Mouse (Mus musculus) macrophage (primary cell): ENCODE results near the gene Srsf3. TPM values are rescaled to one million over a fixed set of nuclear protein-coding genes. Genes with fewer than 3 reads are reported as not detected.
A peak's percentile ranks its signal among the peaks of the same experiment; 100 is the strongest.
"Not testable (repeated sequence)": the region's sequence is repeated elsewhere in the genome, so short reads cannot be mapped to it uniquely, and the experiment has no call there.

Source experiments
- H3K27ac ChIP-seq: fragments of 350-480 bp; formaldehyde crosslinking; 2 replicates; pipeline ENCODE4 v1.9.0; 2021
- H3K36me3 ChIP-seq: fragments of 350-480 bp; formaldehyde crosslinking; 2 replicates; pipeline ENCODE4 v1.9.0; 2021; ENCODE audit errors: inconsistent target
- H3K4me3 ChIP-seq: fragments of 350-480 bp; formaldehyde crosslinking; 2 replicates; pipeline ENCODE4 v1.9.0; 2021; ENCODE audit errors: inconsistent target
- H3K79me2 ChIP-seq: fragments of 350-480 bp; formaldehyde crosslinking; 2 replicates; pipeline ENCODE4 v1.9.0; 2021; ENCODE audit errors: inconsistent target
- WGBS: methylation state at CpG from one replicate; pipeline ENCODE4 v1.1.7; 2026; ENCODE audit warnings: inconsistent platforms; ENCODE audit not compliant: missing documents; 5-methylcytosine and 5-hydroxymethylcytosine counted together
- polyA plus RNA-seq: library from polyadenylated mRNA; stranded (reverse); fragments of 250-400 nt; gene quantifications from 3 replicates; pipeline ENCODE4 v1.2.4, GENCODE M21; 2018; ENCODE audit warnings: inconsistent platforms
- total RNA-seq, 78 experiments: library from RNA; depleted of rRNA; stranded (reverse); fragments of 250-400 nt; gene quantifications; 1 replicate in 9 of 78; 2 replicates in 24 of 78; 3 replicates in 43 of 78; 4 replicates in 2 of 78; pipeline ENCODE4 v1.2.4; 2018; ENCODE audit warnings: inconsistent platforms in 56 of 78

Gene Srsf3
- total RNA-seq (2018; cell fraction: chromatin; rRNA removed) = 100 to 1,000 TPM; 298 to 475 (median 399) TPM
- total RNA-seq (2018; cell fraction: cytosol; rRNA removed) = 10 to 100 TPM; 63.8 to 95.5 (median 73.3) TPM
- 100 to 1,000 TPM; 193 to 423 (median 284) TPM for total RNA-seq (2018; cell fraction: nucleus; rRNA removed)
- polyA plus RNA-seq = 60.3 to 155 TPM (median 85.0 TPM) in 3 replicates

DNA sequence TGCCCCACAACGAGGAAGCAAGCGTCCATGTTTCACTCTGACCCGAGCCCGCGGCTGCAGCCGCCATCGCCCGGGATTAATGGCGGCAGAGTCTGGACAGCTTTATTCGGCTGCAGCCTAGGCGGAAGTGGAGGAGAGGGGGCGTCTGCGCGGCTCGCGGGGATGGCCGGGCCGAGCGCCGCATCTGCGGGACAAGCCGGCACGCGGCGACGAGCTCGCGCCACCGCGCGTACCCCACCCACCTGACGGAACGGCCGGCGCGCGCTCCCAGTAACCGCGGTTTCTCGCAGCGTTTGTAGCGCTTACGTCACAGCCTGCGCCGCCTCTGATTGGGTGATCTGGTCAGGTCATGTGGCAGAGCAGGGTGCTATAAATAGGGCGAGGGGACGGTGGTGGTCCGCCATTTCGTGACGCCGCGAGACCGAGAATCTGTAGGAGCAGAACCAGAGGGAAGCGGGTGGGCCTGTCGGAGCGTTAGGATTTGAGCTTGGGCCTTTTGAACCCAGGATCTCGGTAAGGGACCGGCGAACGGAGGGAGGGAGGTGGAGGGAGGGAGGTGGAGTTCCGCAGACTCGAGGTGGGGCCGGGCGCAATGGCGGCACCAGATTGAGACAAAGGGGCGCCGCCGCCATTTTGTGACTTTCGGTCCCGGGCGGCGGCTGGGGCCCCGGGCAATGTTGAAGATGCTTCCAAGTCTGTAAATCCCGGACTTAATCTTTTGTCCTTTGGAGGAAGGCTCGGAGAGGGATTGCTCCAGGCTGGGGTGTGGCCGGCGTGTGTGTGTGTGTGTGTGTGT lies at the start of gene Srsf3:
Srsf3 (plus strand) TSS at position 355 of the 796 bp plus-strand sequence.
- WGBS = 2% methylated on average over 50 of the region's 77 CpGs
- peak within 1 kb of the TSS; percentile 93 for H3K27ac ChIP-seq
- peaks cover 50% of the 10 kb centered on the region for H3K79me2 ChIP-seq
- peak within 1 kb of the TSS; percentile 87 for H3K4me3 ChIP-seq
- H3K36me3 ChIP-seq = peaks cover 14% of the 10 kb centered on the region

DNA sequence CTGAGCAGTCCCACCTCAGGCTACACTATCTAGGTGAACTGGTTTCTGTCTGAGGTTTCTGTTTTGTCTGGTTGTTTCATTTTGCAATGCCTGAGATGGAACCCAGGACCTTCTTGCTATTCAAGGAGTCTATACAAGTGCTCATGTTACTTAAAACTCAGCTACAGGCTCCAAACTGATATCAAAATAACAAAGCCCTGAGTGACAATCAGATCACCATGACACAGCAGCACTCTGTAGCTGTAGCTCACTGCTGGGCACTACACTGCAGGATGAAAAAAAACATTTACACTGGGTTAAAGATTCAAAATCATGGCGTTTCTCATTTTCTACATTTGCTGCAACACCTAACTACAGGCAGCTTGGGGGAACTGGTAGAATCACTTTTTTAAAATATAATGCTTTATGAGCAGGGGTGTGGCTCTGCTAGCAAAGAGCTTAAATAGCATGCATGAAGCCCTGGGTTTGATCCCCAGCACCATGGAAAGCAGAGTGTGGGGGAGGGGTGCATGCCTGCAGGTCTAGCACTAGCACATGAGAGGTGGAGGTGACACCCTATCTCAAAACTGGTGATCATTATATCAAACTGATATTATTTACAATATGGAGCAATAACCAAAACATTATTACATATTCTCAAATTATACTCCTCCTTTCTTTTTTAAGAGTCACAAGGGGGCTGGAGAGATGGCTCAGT lies 47.6 kb upstream of the Srsf3 start:
- Histone ChIP-seq H3K79me2 (no peaks in the 10 kb centered on the region), H3K27ac (no peak overlapping the region), H3K4me3 (no peak overlapping the region), H3K36me3 (peaks cover 85% of the 10 kb centered on the region)
- 100% methylated on average over 1 of the region's 1 CpGs for WGBS

GRCm38 (mm10) chr17:28986833-28987232 lies 45.6 kb upstream of the Srsf3 start:
- no peak overlapping the region for H3K4me3 ChIP-seq
- no peaks in the 10 kb centered on the region for H3K79me2 ChIP-seq
- H3K36me3 ChIP-seq = peaks cover 92% of the 10 kb centered on the region
- H3K27ac ChIP-seq = no peak overlapping the region

DNA sequence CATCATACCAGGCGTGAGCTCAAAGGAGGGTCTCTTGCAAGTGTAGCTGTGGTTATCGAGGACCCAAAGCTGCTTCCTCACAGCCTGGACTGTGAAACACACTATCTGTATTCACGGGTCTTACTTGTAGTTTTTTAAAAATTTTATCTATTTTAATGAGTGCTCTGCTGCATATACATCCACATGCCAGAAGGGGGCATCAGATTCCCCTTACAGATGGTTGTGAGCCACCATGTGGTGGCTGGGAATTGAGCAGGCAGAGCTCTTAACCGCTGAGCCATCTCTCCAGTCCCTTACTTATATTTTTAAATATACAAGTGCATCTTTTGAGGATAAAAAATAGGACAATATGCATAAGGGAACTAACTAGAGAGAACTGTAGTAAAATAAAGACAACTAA lies 44.7 kb upstream of the Srsf3 start:
- Histone ChIP-seq H3K27ac (no peak overlapping the region), H3K4me3 (no peak overlapping the region), H3K36me3 (peaks cover 88% of the 10 kb centered on the region), H3K79me2 (no peaks in the 10 kb centered on the region; the same call in 1 of the 2 replicates)
- WGBS = 64% methylated on average over 4 of the region's 4 CpGs

GRCm38 (mm10) chr17:28988291-28988690 lies 44.1 kb upstream of the Srsf3 start:
- Histone ChIP-seq H3K79me2 (peaks cover 6% of the 10 kb centered on the region; the same call in 1 of the 2 replicates), H3K36me3 (peaks cover 83% of the 10 kb centered on the region), H3K27ac (no peak overlapping the region), H3K4me3 (no peak overlapping the region)
- 94% methylated on average over 4 of the region's 4 CpGs for WGBS

DNA sequence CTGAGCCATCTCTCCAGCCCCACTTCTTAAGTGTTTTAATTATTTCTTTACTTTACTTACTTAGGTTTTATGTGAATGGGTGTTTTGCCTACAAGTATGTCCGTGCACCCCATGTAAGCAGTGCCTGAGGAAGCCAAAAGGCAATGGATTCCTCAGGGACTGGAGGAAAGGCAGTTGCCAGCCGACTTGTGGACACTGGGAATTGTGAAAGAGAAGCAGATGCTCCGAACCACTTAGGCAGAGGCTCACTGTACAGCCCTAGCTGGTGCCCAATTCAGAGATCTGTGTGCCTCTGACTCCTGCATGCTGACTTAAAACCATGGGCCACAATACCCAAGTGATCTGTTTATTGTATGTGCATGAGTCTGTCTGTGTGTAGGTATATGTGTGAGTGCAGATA lies 43.4 kb upstream of the Srsf3 start:
- Histone ChIP-seq H3K27ac (no peak overlapping the region), H3K36me3 (peaks cover 76% of the 10 kb centered on the region), H3K4me3 (no peak overlapping the region), H3K79me2 (peaks cover 13% of the 10 kb centered on the region)
- 100% methylated on average over 3 of the region's 3 CpGs for WGBS

DNA sequence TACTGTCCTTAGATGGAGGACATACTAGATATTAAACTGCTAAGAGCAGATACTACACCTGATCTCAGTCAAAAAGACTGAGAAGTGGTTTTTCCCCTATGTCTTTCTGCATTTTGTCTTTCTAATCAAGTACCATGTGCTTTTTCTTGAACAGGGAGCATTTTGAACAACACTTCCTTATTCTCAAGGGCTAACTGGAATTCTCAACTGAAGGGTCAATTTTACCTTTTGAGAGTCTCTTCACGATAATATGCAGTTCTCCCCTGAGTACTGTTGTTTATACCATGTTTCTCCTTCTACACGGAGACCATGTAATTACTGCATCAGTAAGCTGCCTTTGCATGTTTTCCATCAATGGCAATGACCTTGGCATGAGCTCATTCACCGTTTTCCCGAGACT lies 42.4 kb upstream of the Srsf3 start:
- peaks cover 23% of the 10 kb centered on the region for H3K79me2 ChIP-seq
- no peak overlapping the region for H3K27ac ChIP-seq
- 94% methylated on average over 4 of the region's 4 CpGs for WGBS
- H3K36me3 ChIP-seq = peaks cover 71% of the 10 kb centered on the region
- H3K4me3 ChIP-seq = no peak overlapping the region

GRCm38 (mm10) chr17:28991286-28991685 lies 41.1 kb upstream of the Srsf3 start:
- 89% methylated on average over 9 of the region's 9 CpGs for WGBS

GRCm38 (mm10) chr17:28992105-28992504 lies 40.3 kb upstream of the Srsf3 start:
- no peak overlapping the region for H3K27ac ChIP-seq
- H3K4me3 ChIP-seq = no peak overlapping the region
- peaks cover 72% of the 10 kb centered on the region for H3K36me3 ChIP-seq
- 94% methylated on average over 6 of the region's 7 CpGs for WGBS
- H3K79me2 ChIP-seq = peaks cover 44% of the 10 kb centered on the region

More at GRCm38 (mm10) chr17:28991286-28991685, 41.1 kb upstream of the Srsf3 start:
- no peak overlapping the region for H3K4me3 ChIP-seq
- H3K79me2 ChIP-seq = peaks cover 36% of the 10 kb centered on the region
- H3K27ac ChIP-seq = no peak overlapping the region
- H3K36me3 ChIP-seq = peaks cover 73% of the 10 kb centered on the region

DNA sequence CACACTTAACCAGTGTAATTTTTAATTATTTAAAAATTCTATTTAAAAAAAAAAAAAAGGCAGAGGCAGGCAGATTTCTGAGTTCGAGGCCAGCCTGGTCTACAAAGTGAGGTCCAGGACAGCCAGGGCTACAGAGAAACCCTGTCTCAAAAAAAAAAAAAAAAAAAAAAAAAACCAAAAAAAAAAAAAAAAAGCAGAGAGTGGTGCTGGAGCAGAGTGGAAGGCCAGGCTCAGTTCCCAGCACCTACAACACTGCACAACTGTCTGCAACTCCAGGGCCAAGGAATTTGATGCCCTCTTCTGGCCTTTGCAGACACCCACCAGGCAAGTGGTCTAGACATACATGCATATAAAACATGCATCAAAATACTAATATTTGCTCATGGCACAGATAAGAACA lies 39.4 kb upstream of the Srsf3 start:
- Histone ChIP-seq H3K36me3 (peaks cover 72% of the 10 kb centered on the region), H3K79me2 (peaks cover 53% of the 10 kb centered on the region)
- not testable (repeated sequence) for H3K4me3 ChIP-seq, H3K27ac ChIP-seq
- no CpG with 5 or more reads among the region's 1 CpGs for WGBS

GRCm38 (mm10) chr17:28994615-28995014 lies 37.8 kb upstream of the Srsf3 start:
- no peak overlapping the region for H3K4me3 ChIP-seq
- H3K27ac ChIP-seq = no peak overlapping the region
- peaks cover 69% of the 10 kb centered on the region for H3K79me2 ChIP-seq
- 99% methylated on average over 4 of the region's 4 CpGs for WGBS
- peaks cover 72% of the 10 kb centered on the region for H3K36me3 ChIP-seq

- WGBS = 29% methylated on average over 6 of the region's 6 CpGs
- H3K36me3 ChIP-seq = peaks cover 41% of the 10 kb centered on the region
- peaks cover 100% of the 10 kb centered on the region for H3K79me2 ChIP-seq
- H3K27ac ChIP-seq = no peak overlapping the region; the same call in 1 of the 2 replicates
- no peak overlapping the region for H3K4me3 ChIP-seq
Observed at GRCm38 (mm10) chr17:29000465-29000864, 32.0 kb upstream of the Srsf3 start.

- Histone ChIP-seq H3K27ac (peak overlapping the region; percentile 19; the same call in 1 of the 2 replicates), H3K79me2 (peaks cover 88% of the 10 kb centered on the region), H3K36me3 (peaks cover 12% of the 10 kb centered on the region), H3K4me3 (no peak overlapping the region)
- WGBS = 14% methylated on average over 1 of the region's 1 CpGs
Observed at GRCm38 (mm10) chr17:29003740-29004139, 28.7 kb upstream of the Srsf3 start.

DNA sequence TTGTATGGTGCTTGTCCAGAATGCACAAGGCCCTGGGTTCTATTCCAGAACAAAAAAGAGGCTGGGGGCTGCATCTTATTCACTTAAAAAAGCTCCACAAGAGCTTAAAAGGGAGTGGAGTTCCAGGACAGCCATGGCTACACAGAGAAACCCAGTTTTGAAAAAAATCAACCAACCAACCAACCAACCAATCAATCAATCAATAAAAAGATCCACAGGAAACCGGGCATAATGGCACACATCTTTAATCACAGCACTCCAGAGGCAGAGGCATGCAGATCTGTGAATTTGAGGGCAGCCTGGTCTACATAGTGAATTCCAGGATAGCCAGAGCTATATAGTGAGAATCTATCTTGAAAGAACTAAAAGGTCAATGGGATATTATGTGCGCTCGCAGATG lies 27.4 kb upstream of the Srsf3 start:
- H3K4me3 ChIP-seq = no peak overlapping the region
- no peaks in the 10 kb centered on the region for H3K36me3 ChIP-seq
- H3K27ac ChIP-seq = no peak overlapping the region
- 100% methylated on average over 3 of the region's 3 CpGs for WGBS
- peaks cover 75% of the 10 kb centered on the region for H3K79me2 ChIP-seq

- Histone ChIP-seq H3K4me3 (peak overlapping the region; percentile 100), H3K36me3 (no peaks in the 10 kb centered on the region), H3K79me2 (peaks cover 57% of the 10 kb centered on the region), H3K27ac (peak overlapping the region; percentile 93)
- WGBS = 7% methylated on average over 4 of the region's 7 CpGs
Observed at GRCm38 (mm10) chr17:29006812-29007211, 25.6 kb upstream of the Srsf3 start.
